Mouse (Mus musculus): ENCODE results near the gene Nxn. TPM values are rescaled to one million over a fixed set of nuclear protein-coding genes. Genes with fewer than 3 reads are reported as not detected.

Gene Nxn
- total RNA-seq, 2 experiments from 2014 or later = 10.3 to 11.5 TPM

- DNase-seq (ENCODE audit: low spot score in 2 of 2) = no peak
- intact Hi-C loops (cut with DNase I) = loop anchor here (5.0 kb wide), 1 partner anchor 419 kb away; no protein-coding TSS in a partner anchor
These were observed 112.3 kb downstream of the Nxn start for GRCm38 (mm10) chr11:76286534-76287126.

GRCm38 (mm10) chr11:76285431-76286075 is 113.4 kb downstream of the Nxn start:
- intact Hi-C loops (cut with DNase I) = loop anchor here (5.0 kb wide), 1 partner anchor 418 kb away; no protein-coding TSS in a partner anchor
- peak in 1 of 2 experiments; percentile 59 for DNase-seq (ENCODE audit: low spot score in 2 of 2)

GRCm38 (mm10) chr11:76283841-76284240 is 115.1 kb downstream of the Nxn start:
- DNase-seq (ENCODE audit: low spot score in 2 of 2) = no peak
- intact Hi-C loops (cut with DNase I) = no loop called here

- intact Hi-C loops (cut with DNase I) = no loop called here
- no peak for DNase-seq (ENCODE audit: low spot score in 2 of 2)
These were observed 119.0 kb downstream of the Nxn start for GRCm38 (mm10) chr11:76279971-76280370.

- no peak for DNase-seq (ENCODE audit: low spot score in 2 of 2)
- intact Hi-C loops (cut with DNase I) = no loop called here
These were observed 119.7 kb downstream of the Nxn start for GRCm38 (mm10) chr11:76278960-76279852.

- DNase-seq (ENCODE audit: low spot score in 2 of 2) = peak in 1 of 2 experiments; percentile 49
- intact Hi-C loops (cut with DNase I) = loop anchor here (5.0 kb wide), 1 partner anchor 125 kb away; the partner anchor contains the start of gene Nxn
These were observed 126.5 kb downstream of the Nxn start for GRCm38 (mm10) chr11:76272440-76272839.

- intact Hi-C loops (cut with DNase I) = no loop called here
- no peak for DNase-seq (ENCODE audit: low spot score in 2 of 2)
These were observed 130.3 kb downstream of the Nxn start for GRCm38 (mm10) chr11:76268521-76269065.

GRCm38 (mm10) chr11:76268001-76268459 is 130.9 kb downstream of the Nxn start:
- DNase-seq (ENCODE audit: low spot score in 2 of 2) = peak in 1 of 2 experiments; percentile 36
- intact Hi-C loops (cut with DNase I) = no loop called here

GRCm38 (mm10) chr11:76267550-76267949 is 131.4 kb downstream of the Nxn start:
- intact Hi-C loops (cut with DNase I) = no loop called here

GRCm38 (mm10) chr11:76262611-76263351 is 136.2 kb downstream of the Nxn start:
- intact Hi-C loops (cut with DNase I) = no loop called here
- DNase-seq (ENCODE audit: low spot score in 2 of 2) = no peak

More at GRCm38 (mm10) chr11:76267550-76267949, 131.4 kb downstream of the Nxn start:
- DNase-seq (ENCODE audit: low spot score in 2 of 2) = no peak

GRCm38 (mm10) chr11:76261224-76261623 is 137.7 kb downstream of the Nxn start:
- no peak for DNase-seq (ENCODE audit: low spot score in 2 of 2)
- intact Hi-C loops (cut with DNase I) = no loop called here

- no peak for DNase-seq (ENCODE audit: low spot score in 2 of 2)
- intact Hi-C loops (cut with DNase I) = no loop called here
These were observed 138.5 kb downstream of the Nxn start for GRCm38 (mm10) chr11:76260208-76261050.

- intact Hi-C loops (cut with DNase I) = no loop called here
- DNase-seq (ENCODE audit: low spot score in 2 of 2) = no peak
These were observed 140.4 kb downstream of the Nxn start for GRCm38 (mm10) chr11:76258511-76258910.

GRCm38 (mm10) chr11:76257386-76257785 is 141.6 kb downstream of the Nxn start:
- no peak for DNase-seq (ENCODE audit: low spot score in 2 of 2)
- intact Hi-C loops (cut with DNase I) = no loop called here

GRCm38 (mm10) chr11:76256129-76256528 is 142.8 kb downstream of the Nxn start:
- intact Hi-C loops (cut with DNase I) = no loop called here
- DNase-seq (ENCODE audit: low spot score in 2 of 2) = no peak

GRCm38 (mm10) chr11:76255431-76256001 is 143.4 kb downstream of the Nxn start:
- intact Hi-C loops (cut with DNase I) = no loop called here
- peak; percentile 30 to 42 for DNase-seq (ENCODE audit: low spot score in 2 of 2)

- intact Hi-C loops (cut with DNase I) = loop anchor here (1.0 kb wide), 2 partner anchors 145 to 152 kb away; partner anchors contain the start of genes Nxn and Timm22
- no peak for DNase-seq (ENCODE audit: low spot score in 2 of 2)
These were observed 145.0 kb downstream of the Nxn start for GRCm38 (mm10) chr11:76253918-76254264.
